Mouse (Mus musculus) CH12.LX (cell line): ENCODE results near the gene Tmem110.

Experiments
- CTCF ChIP-seq, 2 experiments: IDR thresholded peaks in 1 of 2; conservative IDR thresholded peaks in 1 of 2; 2 replicates each; pipeline ENCODE4 v1.5.1; 2011 to 2012; ENCODE audit warnings: low read depth in 2 of 2, low read length in 2 of 2, improper control_type of control experiment in 1 of 2, inconsistent platforms in 1 of 2, mild to moderate bottlenecking in 1 of 2, moderate library complexity in 1 of 2
- HCFC1 ChIP-seq: IDR thresholded peaks from 2 replicates; pipeline ENCODE4 v1.6.1; 2012; ENCODE audit warnings: low read depth, mild to moderate bottlenecking, inconsistent platforms, low read length, improper control_type of control experiment
- MAFK ChIP-seq: IDR thresholded peaks from 2 replicates; pipeline ENCODE4 v1.6.1; 2011; ENCODE audit warnings: low read length, improper control_type of control experiment; ENCODE audit not compliant: insufficient replicate concordance
- MAX ChIP-seq: IDR thresholded peaks from 2 replicates; pipeline ENCODE4 v1.6.1; 2011; ENCODE audit warnings: low read length, improper control_type of control experiment
- NRF1 ChIP-seq: IDR thresholded peaks from 2 replicates; pipeline ENCODE4 v1.6.1; 2014; ENCODE audit warnings: low read depth, mild to moderate bottlenecking, inconsistent platforms, low read length, improper control_type of control experiment, moderate library complexity
- TBP ChIP-seq: conservative IDR thresholded peaks from 2 replicates; pipeline ENCODE4 v1.6.1; 2011; ENCODE audit warnings: low read depth, low read length, improper control_type of control experiment

DNA sequence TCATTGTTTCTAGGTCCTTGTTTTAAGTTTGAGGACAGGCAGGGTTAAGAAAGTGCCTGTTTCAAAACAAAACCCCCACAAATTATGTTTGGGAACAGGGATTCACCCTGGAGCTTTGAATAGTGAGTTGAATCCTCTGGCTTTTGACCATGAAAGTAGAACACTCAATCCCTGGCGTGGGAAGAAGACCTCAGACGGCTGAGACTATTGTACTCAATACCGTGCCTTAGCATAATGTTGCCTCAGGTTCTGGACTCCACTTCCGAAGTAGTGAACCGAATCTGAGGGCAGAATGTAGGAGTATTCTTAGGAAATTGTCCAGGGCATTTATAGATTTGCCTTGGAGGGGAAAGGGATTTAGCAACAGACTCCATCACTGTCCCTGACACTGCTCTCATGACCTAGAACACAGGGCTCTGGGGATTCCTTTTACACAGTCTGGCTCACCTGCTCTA, 342 bp upstream of the Tmem110 start:
- TF ChIP-seq MAX = no peak
- TF ChIP-seq CTCF (conservative IDR thresholded peaks at IDR 0.05 in 1 of 2, IDR thresholded peaks at IDR 0.05 in 1 of 2; ENCODE audit: low read depth in 2 of 2, low read length in 2 of 2) = no peak
- no peak for TF ChIP-seq NRF1
- no peak for TF ChIP-seq HCFC1
- no peak for TF ChIP-seq TBP
- TF ChIP-seq MAFK = no peak
